Mouse (Mus musculus): Measurements from ENCODE around the gene Nop58.

GRCm38 (mm10) chr1:59749047-59749446 lies 64.3 kb downstream of the Nop58 start:
- TF ChIP-seq CTCF (IDR thresholded peaks at IDR 0.05; ENCODE audit: control insufficient read depth, insufficient read depth, insufficient replicate concordance, low read depth, low read length): no peak
- no peak for TF ChIP-seq POLR2A (IDR thresholded peaks at IDR 0.05; ENCODE audit: control insufficient read depth, low read depth, low read length)

Measured in testis, adult 2 months (tissue).